Mouse (Mus musculus) heart, postnatal 0 days (tissue): Measurements from ENCODE around the gene Cd180.

Experiments used
- CTCF ChIP-seq: IDR thresholded peaks from 2 replicates; pipeline ENCODE4 v1.5.1; 2016; ENCODE audit warnings: antibody characterized with exemption, control low read depth, low read depth
- EP300 ChIP-seq: IDR thresholded peaks from 2 replicates; pipeline ENCODE4 v1.6.1; 2016; ENCODE audit warnings: antibody characterized with exemption, low read depth

- no peak for TF ChIP-seq CTCF
- TF ChIP-seq EP300: no peak
These were observed 85.9 kb downstream of the Cd180 start for GRCm38 (mm10) chr13:102779275-102779674.
